In genomic region chr13:109278504-109278912, GRCm38 (mm10) we compare ENCODE assay signal across 9 mouse cellular contexts.
DNase-seq lines count a peak whose midpoint lies in the region; ATAC-seq and TF ChIP-seq lines count a peak whose summit lies in the region.
"Had no signal": no experiment of that assay in that cellular context is flagged by ENCODE, and none has a peak within 500 bp of the region (broad histone marks: within the 10 kb centered on the region; RNA-seq: fewer than 3 reads in every experiment).

No protein-coding gene starts in this region.

- H3K4me3 ChIP-seq in forebrain, embryonic 14.5 days (ENCODE audit: low read depth, low read length), result no peak overlapping the region
- H3K4me3 ChIP-seq in forebrain, embryonic 12.5 days (replicated peaks), result no peak overlapping the region
- no peak overlapping the region for H3K4me3 ChIP-seq in limb, embryonic 11.5 days (ENCODE audit: low read depth, low read length)
- no peak overlapping the region for H3K4me3 ChIP-seq in limb, embryonic 10.5 days
- H3K4me3 ChIP-seq in forebrain, postnatal 0 days (ENCODE audit: low read depth, low read length), result no peak overlapping the region
- H3K4me3 ChIP-seq in midbrain, postnatal 0 days (ENCODE audit: low read depth, low read length), result no peak overlapping the region

- H3K9ac ChIP-seq in forebrain, embryonic 14.5 days (ENCODE audit: low read length), result no peak overlapping the region
- H3K9ac ChIP-seq in forebrain, embryonic 12.5 days, result no peak overlapping the region
- H3K9ac ChIP-seq in limb, embryonic 11.5 days (ENCODE audit: low read length), result no peak overlapping the region
- H3K9ac ChIP-seq in forebrain, postnatal 0 days, result no peak overlapping the region
- no peak overlapping the region for H3K9ac ChIP-seq in midbrain, postnatal 0 days (replicated peaks; ENCODE audit: low read length, poor library complexity, severe bottlenecking)

- peak; percentile 47 for DNase-seq in forebrain, embryonic 14.5 days (ENCODE audit: low spot score)
- peak; percentile 39 for DNase-seq in limb, embryonic 11.5 days (ENCODE audit: low spot score)
- no peak for DNase-seq in limb, embryonic 10.5 days (ENCODE audit: low spot score)
- DNase-seq in forebrain, postnatal 0 days, result peak; percentile 46
- peak; percentile 41 for DNase-seq in midbrain, postnatal 0 days (ENCODE audit: low spot score)
- no peak for DNase-seq in thymus, postnatal 4 days
- DNase-seq in kidney, adult 9 months, result no peak

- no peak overlapping the region for H3K4me2 ChIP-seq in forebrain, embryonic 14.5 days (ENCODE audit: low read length)
- no peak overlapping the region for H3K4me2 ChIP-seq in forebrain, embryonic 12.5 days
- no peak overlapping the region for H3K4me2 ChIP-seq in limb, embryonic 11.5 days (ENCODE audit: low read depth, severe bottlenecking)
- H3K4me2 ChIP-seq in forebrain, postnatal 0 days (ENCODE audit: low read depth), result peak overlapping the region; percentile 30
- peak overlapping the region; percentile 24; the same call in 1 of the 2 replicates for H3K4me2 ChIP-seq in midbrain, postnatal 0 days (ENCODE audit: low read depth, low read length, poor library complexity, severe bottlenecking)

- WGBS in forebrain, embryonic 14.5 days, result 58% methylated on average over 10 of the region's 10 CpGs
- 76% methylated on average over 10 of the region's 10 CpGs for WGBS in forebrain, embryonic 12.5 days
- WGBS in limb, embryonic 11.5 days, result 44% methylated on average over 10 of the region's 10 CpGs
- WGBS in limb, embryonic 10.5 days, result 47% methylated on average over 10 of the region's 10 CpGs
- 37% methylated on average over 10 of the region's 10 CpGs for WGBS in forebrain, postnatal 0 days
- 32% methylated on average over 10 of the region's 10 CpGs for WGBS in midbrain, postnatal 0 days

- no peak for TF ChIP-seq CTCF in forebrain, postnatal 0 days (IDR thresholded peaks at IDR 0.05; ENCODE audit: low read depth)
- no peak for TF ChIP-seq CTCF in midbrain, postnatal 0 days (IDR thresholded peaks at IDR 0.05)

- no peaks in the 10 kb centered on the region; the same call in 1 of the 2 replicates for H3K9me3 ChIP-seq in forebrain, embryonic 14.5 days (replicated peaks; ENCODE audit: control insufficient read depth, low read length)
- peaks cover 6% of the 10 kb centered on the region for H3K9me3 ChIP-seq in forebrain, embryonic 12.5 days
- no peaks in the 10 kb centered on the region; the same call in 1 of the 2 replicates for H3K9me3 ChIP-seq in limb, embryonic 11.5 days (ENCODE audit: control insufficient read depth, low read length)
- H3K9me3 ChIP-seq in limb, embryonic 10.5 days (replicated peaks), result no peaks in the 10 kb centered on the region
- H3K9me3 ChIP-seq in forebrain, postnatal 0 days (ENCODE audit: low read length), result peaks cover 11% of the 10 kb centered on the region; the same call in 1 of the 2 replicates
- no peaks in the 10 kb centered on the region for H3K9me3 ChIP-seq in midbrain, postnatal 0 days (ENCODE audit: low read length)

- H3K27ac ChIP-seq in forebrain, embryonic 14.5 days (ENCODE audit: low read depth, low read length), result no peak overlapping the region
- H3K27ac ChIP-seq in forebrain, embryonic 12.5 days, result no peak overlapping the region
- no peak overlapping the region for H3K27ac ChIP-seq in limb, embryonic 11.5 days (replicated peaks; ENCODE audit: low read depth, low read length)
- H3K27ac ChIP-seq in limb, embryonic 10.5 days, result no peak overlapping the region
- H3K27ac ChIP-seq in forebrain, postnatal 0 days (ENCODE audit: low read depth, low read length), result no peak overlapping the region
- 0 out of 2 replicates have a peak overlapping the region, but pooled peaks have one; percentile 18 for H3K27ac ChIP-seq in midbrain, postnatal 0 days (ENCODE audit: low read depth, low read length)
- H3K27ac ChIP-seq: macrophage had no signal

- no peaks in the 10 kb centered on the region for H3K27me3 ChIP-seq in forebrain, embryonic 14.5 days (replicated peaks; ENCODE audit: control insufficient read depth, insufficient read depth, low read length)
- H3K27me3 ChIP-seq in forebrain, embryonic 12.5 days, result no peaks in the 10 kb centered on the region
- H3K27me3 ChIP-seq in limb, embryonic 11.5 days (ENCODE audit: control insufficient read depth, insufficient read depth, low read length), result no peaks in the 10 kb centered on the region
- H3K27me3 ChIP-seq in limb, embryonic 10.5 days (ENCODE audit: low read depth, poor library complexity, severe bottlenecking), result no peaks in the 10 kb centered on the region
- H3K27me3 ChIP-seq in forebrain, postnatal 0 days (ENCODE audit: insufficient read depth, low read length), result no peaks in the 10 kb centered on the region
- no peaks in the 10 kb centered on the region for H3K27me3 ChIP-seq in midbrain, postnatal 0 days (ENCODE audit: insufficient read depth, low read length)

- ATAC-seq in forebrain, embryonic 14.5 days, result peak; percentile 75
- no peak for ATAC-seq in forebrain, embryonic 12.5 days (ENCODE audit: low FRiP score)
- ATAC-seq in limb, embryonic 11.5 days (ENCODE audit: insufficient number of reproducible peaks, low FRiP score, low TSS enrichment, low read depth), result no peak
- ATAC-seq in forebrain, postnatal 0 days, result peak; percentile 84
- ATAC-seq in midbrain, postnatal 0 days (ENCODE audit: low FRiP score), result peak; percentile 70; the same call in 1 of the 2 replicates

- no peaks in the 10 kb centered on the region for H3K36me3 ChIP-seq in forebrain, embryonic 14.5 days (ENCODE audit: control insufficient read depth, insufficient read depth, low read length)
- H3K36me3 ChIP-seq in forebrain, embryonic 12.5 days (replicated peaks), result no peaks in the 10 kb centered on the region
- H3K36me3 ChIP-seq in limb, embryonic 11.5 days (ENCODE audit: control insufficient read depth, insufficient read depth, low read length), result no peaks in the 10 kb centered on the region
- H3K36me3 ChIP-seq in limb, embryonic 10.5 days, result peaks cover 16% of the 10 kb centered on the region
- no peaks in the 10 kb centered on the region for H3K36me3 ChIP-seq in forebrain, postnatal 0 days (ENCODE audit: insufficient read depth)
- H3K36me3 ChIP-seq in midbrain, postnatal 0 days (ENCODE audit: insufficient read depth, low read length), result no peaks in the 10 kb centered on the region

- H3K4me1 ChIP-seq in forebrain, embryonic 14.5 days (ENCODE audit: control insufficient read depth, insufficient read depth, low read length), result 0 out of 2 replicates have a peak, but pooled peaks cover 2% of the 10 kb centered on the region
- H3K4me1 ChIP-seq in forebrain, embryonic 12.5 days, result no peaks in the 10 kb centered on the region
- peaks cover 6% of the 10 kb centered on the region; the same call in 1 of the 2 replicates for H3K4me1 ChIP-seq in limb, embryonic 11.5 days (ENCODE audit: control insufficient read depth, insufficient read depth, low read length)
- H3K4me1 ChIP-seq in limb, embryonic 10.5 days, result peaks cover 15% of the 10 kb centered on the region
- no peaks in the 10 kb centered on the region for H3K4me1 ChIP-seq in forebrain, postnatal 0 days (ENCODE audit: insufficient read depth)
- H3K4me1 ChIP-seq in midbrain, postnatal 0 days (ENCODE audit: insufficient read depth, low read length), result peaks cover 4% of the 10 kb centered on the region; the same call in 1 of the 2 replicates

Comparison
In these comparisons a context has a peak if more than half of its experiments do, and no peak if none do; other contexts are left out.
1. ATAC-seq: peak in forebrain, embryonic 14.5 days (single experiment), forebrain, postnatal 0 days (single experiment) and midbrain, postnatal 0 days (single experiment); none in forebrain, embryonic 12.5 days (single experiment) and limb, embryonic 11.5 days (single experiment).
2. DNase-seq: peak in forebrain, embryonic 14.5 days (single experiment), limb, embryonic 11.5 days (single experiment), forebrain, postnatal 0 days (single experiment) and midbrain, postnatal 0 days (single experiment); none in limb, embryonic 10.5 days (single experiment), thymus, postnatal 4 days (single experiment) and kidney, adult 9 months (single experiment).
3. H3K4me2 ChIP-seq: peak in forebrain, postnatal 0 days (single experiment) and midbrain, postnatal 0 days (single experiment); none in forebrain, embryonic 14.5 days (single experiment), forebrain, embryonic 12.5 days (single experiment) and limb, embryonic 11.5 days (single experiment).